Mouse (Mus musculus) heart, adult 8-10 months (tissue): ENCODE data around the gene Ifna2. TPM values are rescaled to one million over a fixed set of nuclear protein-coding genes. Genes with fewer than 3 reads are reported as not detected.
A peak's percentile ranks its signal among the peaks of the same experiment; 100 is the strongest.

Experiments
- DNase-seq: peaks from one replicate; pipeline ENCODE4 v3.0.0; 2022; ENCODE audit warnings: low spot score
- total RNA-seq, 4 experiments: library from RNA; stranded (reverse); gene quantifications; 2 replicates each; pipeline ENCODE4 v1.2.4; 2022

Gene Ifna2
- not detected for total RNA-seq

DNA sequence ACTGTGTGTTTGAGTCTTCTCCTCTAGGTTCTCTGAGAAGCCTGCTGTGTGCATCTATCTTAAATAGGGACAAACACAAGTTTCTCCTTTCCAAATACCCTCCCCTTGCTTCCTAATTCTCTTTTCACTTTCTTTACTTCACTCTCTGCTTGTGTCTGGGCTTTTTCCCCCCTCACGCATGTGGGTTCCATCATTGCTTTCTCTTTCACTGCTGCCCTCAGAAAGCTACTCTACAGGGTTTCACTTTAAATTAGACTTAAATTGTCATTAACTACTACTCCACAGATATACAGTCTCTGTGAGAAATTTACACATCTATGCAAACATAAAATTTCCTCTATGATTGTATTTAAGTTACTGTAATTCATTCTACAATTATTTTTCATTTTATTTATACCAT, at the start of gene Ifna2:
Gene Ifna2 (minus strand): TSS at position 101 of the 400 bp plus-strand sequence.
- DNase-seq: no peak

DNA sequence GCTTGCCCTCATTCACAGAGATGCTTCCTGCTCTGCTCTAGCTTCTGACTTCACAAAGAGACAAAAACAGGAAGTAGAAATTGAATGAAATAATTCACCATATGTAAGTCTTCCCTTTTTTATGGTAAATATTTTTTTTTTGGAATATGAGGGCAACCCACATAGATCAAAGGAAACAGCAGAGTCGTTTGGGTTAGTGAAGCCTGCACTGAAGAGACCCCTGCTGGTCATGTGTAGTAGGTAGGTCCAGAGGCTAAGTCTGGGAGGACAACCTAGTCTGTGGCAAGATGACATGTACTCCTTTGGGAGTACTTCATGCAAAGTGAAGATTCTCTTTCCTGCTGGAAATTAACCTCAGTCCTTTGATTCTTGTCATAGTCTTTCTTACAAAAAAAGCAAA, 43.6 kb upstream of the Ifna2 start:
- no peak for DNase-seq

- DNase-seq: no peak
Measured at GRCm38 (mm10) chr4:88726727-88727126, 43.0 kb upstream of the Ifna2 start.

DNA sequence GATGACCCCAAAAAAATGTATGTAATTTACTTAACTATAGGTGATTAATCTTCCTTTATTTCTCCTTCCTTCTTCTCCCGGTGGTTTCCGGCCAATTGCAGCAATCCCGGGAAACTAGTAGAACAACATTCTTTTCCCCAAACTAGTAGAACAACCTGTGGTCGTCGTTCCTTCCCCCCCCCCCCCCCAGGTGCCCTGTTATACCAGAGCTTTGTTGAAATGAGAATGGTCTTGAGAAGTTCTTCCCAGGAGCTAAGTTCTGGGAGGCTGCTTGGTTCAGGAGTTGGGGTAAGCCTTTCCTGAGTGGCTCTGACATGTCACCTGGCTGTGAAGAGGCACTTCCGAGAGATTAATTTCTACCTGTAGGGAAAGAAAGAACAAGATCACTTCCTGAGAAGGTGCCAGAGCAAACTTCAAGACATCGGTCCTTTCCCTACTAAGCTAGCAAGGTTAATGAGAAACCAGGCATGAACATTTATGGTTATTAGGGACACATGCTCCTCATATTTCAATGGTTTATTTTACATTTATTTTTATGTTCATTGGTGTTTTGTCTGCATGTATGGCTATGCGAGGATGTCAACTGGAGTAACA, 39.9 kb upstream of the Ifna2 start:
- DNase-seq: no peak

DNA sequence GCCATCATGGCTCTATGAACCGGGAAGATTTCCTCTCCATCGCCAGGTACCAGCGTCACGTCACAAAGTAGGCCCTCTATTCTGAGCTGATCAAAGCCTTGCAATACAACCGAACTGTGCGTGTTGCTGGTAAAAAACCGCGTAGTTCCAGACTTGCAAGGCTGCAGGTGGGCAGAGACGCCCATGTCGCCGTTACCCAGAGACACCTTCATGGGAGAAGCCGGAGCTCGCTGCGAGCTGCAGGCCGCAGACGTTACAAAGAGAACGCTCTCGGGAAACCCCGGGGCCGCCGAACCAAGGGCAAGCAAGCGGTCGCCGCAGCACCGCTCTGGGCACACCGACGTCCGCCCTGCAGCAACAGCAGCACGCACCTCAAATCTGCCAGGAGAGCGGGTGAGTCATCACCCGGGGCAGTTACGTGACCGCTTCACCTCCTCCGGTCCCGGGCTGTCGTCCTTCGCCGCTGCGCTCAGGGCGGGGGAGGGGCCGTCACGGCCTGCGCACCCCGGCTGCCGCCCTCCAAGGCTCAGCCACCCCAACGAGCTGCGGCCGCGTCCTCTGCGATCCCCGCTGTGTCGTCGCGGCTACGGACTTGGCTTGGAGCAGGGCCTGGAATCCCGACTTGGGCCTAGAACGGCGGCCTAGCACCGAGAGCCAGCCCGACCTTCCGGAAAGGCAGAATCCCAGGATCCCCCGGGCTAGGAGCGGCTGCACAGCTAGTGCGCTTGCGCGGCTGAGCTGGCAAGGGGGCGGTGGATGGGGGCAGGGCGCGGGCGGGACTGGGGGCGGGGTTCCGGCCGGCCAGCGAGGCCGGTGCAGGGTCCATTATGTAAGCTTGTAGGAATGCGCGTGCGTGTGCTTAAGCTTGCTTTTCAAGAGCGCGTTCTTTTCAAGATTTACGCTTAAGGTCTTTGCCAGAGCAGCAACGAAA, 38.3 kb upstream of the Ifna2 start, which contains the start of the genes Gm26566 and Klhl9:
Gene Gm26566 (plus strand): TSS at position 15 of the 931 bp plus-strand sequence.
Gene Klhl9 (minus strand): TSS at position 675 of the 931 bp plus-strand sequence.
- DNase-seq: peak; percentile 90

- no peak for DNase-seq
Measured at GRCm38 (mm10) chr4:88718715-88719114, 35.0 kb upstream of the Ifna2 start.

DNA sequence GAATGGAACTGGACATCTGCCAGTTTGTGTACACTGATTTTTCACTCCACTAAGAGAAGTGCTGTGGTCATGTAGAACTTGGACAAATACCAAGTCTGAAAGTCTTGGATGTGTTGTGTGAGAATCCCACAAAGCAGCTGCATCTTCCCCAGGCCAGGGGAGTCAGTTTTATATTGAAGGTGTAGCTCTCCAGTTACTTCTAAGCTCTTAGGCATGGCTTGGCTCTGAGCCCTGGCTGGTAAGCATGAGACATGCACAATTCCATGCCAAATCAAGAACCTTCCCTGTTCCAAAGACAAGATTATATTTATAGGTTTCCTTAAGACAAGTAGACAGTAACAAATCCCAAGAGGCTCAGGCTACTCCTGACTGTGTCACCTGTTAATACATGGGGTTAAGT, 31.3 kb upstream of the Ifna2 start:
- DNase-seq: no peak

DNA sequence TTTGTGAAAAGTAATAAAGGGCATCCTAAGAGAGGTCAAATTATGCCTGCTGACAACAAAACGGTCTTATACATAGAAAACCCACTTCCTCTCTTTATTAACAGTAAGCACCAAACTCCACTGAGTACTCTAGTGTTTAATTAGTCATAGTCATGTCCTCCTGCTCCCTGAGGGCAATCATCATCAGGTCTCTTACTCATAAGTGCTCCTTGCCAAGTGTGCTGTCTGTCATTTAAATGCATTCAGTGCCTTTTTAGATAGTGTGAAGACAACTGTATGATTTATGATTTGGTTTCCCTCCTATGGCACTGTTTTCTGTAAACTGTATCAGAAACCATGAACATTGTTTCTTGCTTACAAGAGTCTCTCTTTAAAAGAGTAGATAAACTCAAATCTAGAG, 30.6 kb upstream of the Ifna2 start:
- no peak for DNase-seq

- DNase-seq: no peak
Measured at GRCm38 (mm10) chr4:88707128-88707826, 23.6 kb upstream of the Ifna2 start.

DNA sequence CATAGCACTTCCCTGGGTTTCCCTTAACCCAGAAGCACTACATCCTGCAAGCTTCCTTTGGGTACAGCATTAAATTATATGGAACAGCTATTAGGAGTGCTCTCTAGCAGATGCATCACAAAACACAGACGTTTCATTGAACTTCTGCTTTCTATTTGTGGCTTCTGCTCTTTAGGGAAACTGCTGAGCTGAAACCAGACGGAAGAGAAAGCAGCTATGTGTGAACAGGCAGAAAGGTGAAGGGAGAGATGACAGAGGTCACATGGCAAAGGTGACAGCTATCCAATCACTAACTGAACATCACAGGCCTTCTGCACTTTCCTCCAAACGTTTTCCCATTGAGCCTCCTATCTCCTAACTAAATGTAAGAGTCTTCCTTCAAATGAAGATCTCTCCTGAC, 22.2 kb upstream of the Ifna2 start:
- DNase-seq: no peak

- no peak for DNase-seq
Measured at GRCm38 (mm10) chr4:88699301-88699700, 15.6 kb upstream of the Ifna2 start.

GRCm38 (mm10) chr4:88698781-88699180, 15.1 kb upstream of the Ifna2 start:
- no peak for DNase-seq

DNA sequence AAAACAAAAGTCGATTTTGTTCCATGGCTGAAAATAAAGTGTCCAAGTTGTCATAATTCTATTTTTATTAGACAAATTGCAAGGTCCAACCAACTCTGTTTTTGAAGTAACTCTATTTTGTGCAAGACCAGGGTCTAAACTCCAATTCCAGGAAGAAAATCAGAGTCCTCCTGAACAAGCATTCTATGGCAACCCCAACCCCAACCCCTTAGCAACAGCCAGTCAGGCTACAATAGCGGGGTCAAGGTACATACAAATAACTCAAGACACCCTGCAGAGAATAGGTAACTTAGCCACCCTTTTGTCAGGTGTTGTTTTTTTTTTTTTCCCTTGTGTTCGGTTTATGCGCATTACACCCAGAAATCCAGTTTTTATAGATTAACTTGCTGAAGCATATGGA, 14.0 kb upstream of the Ifna2 start:
- no peak for DNase-seq

DNA sequence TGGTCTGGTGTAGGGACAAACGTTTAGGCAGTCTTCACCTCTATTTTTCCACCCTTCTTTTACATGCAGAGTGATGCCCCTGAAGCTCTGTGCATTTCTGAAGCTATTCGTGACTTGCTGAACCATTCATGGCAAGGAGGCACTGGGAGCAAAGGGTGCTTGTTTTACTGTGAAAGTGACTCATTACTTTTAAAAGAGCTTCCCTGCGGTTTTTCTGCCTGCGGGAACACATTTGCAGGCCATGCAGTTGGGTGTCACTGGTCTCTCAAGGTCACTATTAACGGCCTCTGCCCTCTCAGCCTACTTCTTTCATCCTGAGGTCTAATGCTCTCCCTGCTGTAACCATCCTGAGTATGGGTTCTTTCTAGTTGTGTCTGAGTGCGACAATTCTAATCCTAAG, 13.4 kb upstream of the Ifna2 start:
- DNase-seq: no peak

- peak; percentile 74 for DNase-seq
Measured at GRCm38 (mm10) chr4:88696237-88696884, 12.6 kb upstream of the Ifna2 start.

GRCm38 (mm10) chr4:88693392-88693791, 9.7 kb upstream of the Ifna2 start:
- DNase-seq: no peak

DNA sequence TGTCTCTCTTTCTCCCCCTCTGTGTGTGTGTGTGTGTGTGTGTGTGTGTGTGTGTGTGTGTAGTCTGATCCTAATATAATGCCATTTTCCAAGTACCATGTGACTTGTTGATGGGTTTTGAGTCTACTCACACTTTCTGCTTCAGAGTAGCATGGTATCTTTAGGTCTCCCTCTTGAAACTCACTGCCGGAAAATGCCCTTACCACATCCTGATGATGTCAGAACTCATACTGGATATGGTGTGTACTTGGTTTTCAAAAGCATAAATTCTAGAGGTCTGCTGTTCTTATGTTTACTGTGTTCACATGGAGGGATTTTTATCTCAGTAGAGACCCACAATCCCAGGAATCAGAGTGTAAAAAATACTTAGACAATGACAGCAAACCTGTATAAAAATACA, 8.8 kb upstream of the Ifna2 start:
- no peak for DNase-seq

DNA sequence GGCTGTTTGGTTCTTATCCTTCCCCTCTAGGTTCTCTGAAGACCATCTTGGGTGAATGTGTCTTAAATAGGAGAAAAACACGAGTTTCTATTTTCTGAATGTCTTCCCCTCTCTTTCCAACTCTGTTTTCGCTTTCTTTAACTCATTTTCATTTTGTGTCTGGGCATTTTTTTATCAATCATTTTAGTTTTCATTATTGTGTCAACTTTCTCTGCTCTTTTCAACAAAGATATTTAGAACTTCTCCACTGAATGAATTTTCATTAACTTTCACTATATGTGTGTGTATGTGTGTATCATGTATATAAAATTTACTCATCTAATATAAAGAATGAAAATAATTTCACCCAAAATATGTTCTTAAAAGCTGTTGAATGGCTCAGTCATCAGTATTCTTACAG, 7.5 kb upstream of the Ifna2 start, which contains the start of gene Ifnab:
Gene Ifnab (minus strand): TSS at position 101 of the 400 bp plus-strand sequence.
- no peak for DNase-seq

- DNase-seq: no peak
Measured at GRCm38 (mm10) chr4:88681353-88681752, 2.4 kb downstream of the Ifna2 start.

- DNase-seq: no peak
Measured at GRCm38 (mm10) chr4:88680362-88680761, 3.4 kb downstream of the Ifna2 start.

DNA sequence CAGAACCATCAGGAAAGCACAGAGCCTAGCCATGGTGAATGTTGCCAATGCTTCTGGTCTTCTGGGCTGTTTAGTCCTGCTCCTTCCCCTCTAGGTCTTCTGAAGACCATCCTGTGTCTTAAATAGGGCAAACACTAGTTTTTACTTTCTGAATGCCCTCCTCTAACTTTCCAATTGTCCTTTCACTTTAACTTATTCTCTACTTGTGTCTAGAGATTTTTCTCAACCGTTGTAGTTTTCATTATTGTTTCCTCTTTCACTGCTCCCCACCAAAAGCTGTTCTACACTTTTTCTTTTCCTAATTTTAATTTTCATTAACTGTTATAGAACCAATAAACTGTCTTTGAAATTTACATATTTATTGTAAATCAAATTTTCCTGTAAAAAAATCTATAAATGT, 6.9 kb downstream of the Ifna2 start, which contains the start of gene Ifna16:
Gene Ifna16 (minus strand): TSS at position 101 of the 400 bp plus-strand sequence.
- DNase-seq: no peak

DNA sequence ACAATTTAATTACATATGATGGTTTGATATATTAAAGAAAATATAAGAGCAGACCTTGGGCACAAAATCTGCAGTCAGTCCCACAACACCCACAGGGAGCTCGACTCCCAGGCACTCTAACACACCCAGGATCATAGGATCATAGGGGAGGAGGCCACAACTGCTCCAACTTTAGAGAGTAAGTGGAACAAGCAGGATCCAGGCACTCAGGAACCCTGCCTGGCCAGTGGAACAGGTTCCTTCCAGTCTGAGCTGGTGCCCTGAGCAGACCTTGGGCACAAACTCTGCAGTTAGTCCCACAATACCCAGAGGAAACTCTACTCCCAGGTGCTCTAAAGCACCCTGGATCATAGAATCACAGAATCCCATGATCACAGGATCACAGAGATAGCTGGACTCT, 28.3 kb downstream of the Ifna2 start:
- DNase-seq: no peak
